Mouse (Mus musculus) embryonic facial prominence, embryonic 11.5 days (tissue): Measurements from ENCODE around the gene BC051019. TPM values are rescaled to one million over a fixed set of nuclear protein-coding genes. Genes with fewer than 3 reads are reported as not detected.
A peak's percentile ranks its signal among the peaks of the same experiment; 100 is the strongest.

Source experiments
- ATAC-seq: fragments of 200-750 bp; cut with Nextera tagmentation; replicated peaks from 2 replicates; pipeline ENCODE4 v1.8.0; 2017; ENCODE audit warnings: low read depth; ENCODE audit not compliant: insufficient number of reproducible peaks, low FRiP score, low TSS enrichment
- DNase-seq: peaks from one replicate; pipeline ENCODE4 v3.0.0-alpha.2; 2015; ENCODE audit warnings: low spot score
- H3K27ac ChIP-seq: fragments of 300-500 bp; sonication (generic); replicated peaks from 2 replicates; pipeline ENCODE4 v1.5.1; 2014; ENCODE audit warnings: mild to moderate bottlenecking, low read depth, low read length, control low read depth
- H3K27me3 ChIP-seq: fragments of 300-500 bp; sonication (generic); 2 replicates; pipeline ENCODE4 v1.6.1; 2014; ENCODE audit warnings: mild to moderate bottlenecking, low read length, moderate library complexity, mixed read lengths; ENCODE audit not compliant: control insufficient read depth, insufficient read depth
- H3K36me3 ChIP-seq: fragments of 300-500 bp; sonication (generic); replicated peaks from 2 replicates; pipeline ENCODE4 v1.6.1; 2014; ENCODE audit warnings: low read depth, mild to moderate bottlenecking, low read length, moderate library complexity, mixed read lengths; ENCODE audit not compliant: control insufficient read depth, insufficient read depth
- H3K4me1 ChIP-seq: fragments of 300-500 bp; sonication (generic); 2 replicates; pipeline ENCODE4 v1.6.1; 2014; ENCODE audit warnings: low read length, mixed read lengths; ENCODE audit not compliant: control insufficient read depth, insufficient read depth
- H3K4me2 ChIP-seq: fragments of 300-500 bp; sonication (generic); 2 replicates; pipeline ENCODE4 v1.6.1; 2014; ENCODE audit warnings: low read depth, mild to moderate bottlenecking, control low read depth, low read length, moderate library complexity
- H3K4me3 ChIP-seq: fragments of 300-500 bp; sonication (generic); 2 replicates; pipeline ENCODE4 v1.5.1; 2014; ENCODE audit warnings: low read depth, low read length, control low read depth
- H3K9ac ChIP-seq: fragments of 300-500 bp; sonication (generic); replicated peaks from 2 replicates; pipeline ENCODE4 v1.6.1; 2014; ENCODE audit warnings: mild to moderate bottlenecking, control low read depth, low read length
- H3K9me3 ChIP-seq: fragments of 300-500 bp; sonication (generic); replicated peaks from 2 replicates; pipeline ENCODE4 v1.6.1; 2016; ENCODE audit warnings: mild to moderate bottlenecking, low read length, inconsistent platforms, mixed read lengths; ENCODE audit not compliant: control insufficient read depth
- WGBS: fragments of 180-500 bp; shearing (Covaris S2); extraction: QIAGEN DNeasy Blood & Tissue Kit; methylation state at CpG from one replicate; pipeline ENCODE4 v1.1.7; 2014; 5-methylcytosine and 5-hydroxymethylcytosine counted together
- polyA plus RNA-seq: library from polyadenylated mRNA; unstranded; fragments of >200 nt; fragmentation: Nextera tagmentation; extraction: Ambion mirVana; gene quantifications from 2 replicates; pipeline ENCODE4 v1.2.1, GENCODE M21; 2014

Gene BC051019
- polyA plus RNA-seq, 1 experiment from 2014 or later, result not detected

DNA sequence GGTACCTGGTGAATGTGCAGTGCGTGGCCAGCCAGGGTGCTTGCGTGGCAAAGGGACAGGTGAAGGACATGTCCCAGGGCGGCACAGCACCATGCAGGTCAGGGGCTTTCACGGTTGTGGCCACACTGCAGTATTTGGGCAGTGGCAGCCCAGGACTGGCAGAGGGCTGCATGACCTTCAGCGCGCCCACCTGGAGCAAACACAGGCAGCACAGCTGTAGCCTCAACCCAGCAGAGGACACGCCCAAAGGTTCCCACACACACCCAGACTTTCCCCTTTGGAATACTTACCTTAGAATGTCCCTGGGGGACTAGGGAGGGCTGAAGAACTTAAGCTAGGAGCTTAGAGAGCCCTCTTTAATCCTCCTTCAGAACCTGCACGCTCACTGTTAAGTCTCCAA lies 536 bp downstream of the BC051019 start:
- Histone ChIP-seq H3K27me3 (no peaks in the 10 kb centered on the region), H3K36me3 (no peaks in the 10 kb centered on the region), H3K4me2 (no peak overlapping the region), H3K9ac (no peak overlapping the region), H3K4me1 (no peaks in the 10 kb centered on the region), H3K4me3 (no peak overlapping the region), H3K27ac (no peak overlapping the region), H3K9me3 (no peaks in the 10 kb centered on the region)
- 93% methylated on average over 8 of the region's 8 CpGs for WGBS
- DNase-seq, result no peak
- no peak for ATAC-seq

DNA sequence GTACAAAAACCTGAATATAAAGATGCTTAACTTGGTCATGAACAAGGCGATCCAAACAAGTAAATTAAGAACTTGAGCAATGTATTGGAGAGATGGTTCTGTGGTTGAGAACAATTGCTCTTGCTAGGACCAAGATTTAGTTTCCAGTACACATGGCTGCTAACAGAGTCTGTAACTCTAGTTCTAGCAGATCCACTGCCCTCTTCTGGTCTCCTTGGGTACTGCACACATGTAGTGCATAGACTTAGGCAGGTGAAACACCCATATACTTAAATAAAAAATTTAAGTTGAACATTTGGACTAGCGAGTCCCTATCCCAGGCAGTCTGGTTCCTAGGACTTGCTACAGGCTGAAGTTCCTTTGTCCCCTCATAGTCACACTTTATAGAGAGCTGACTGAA lies 1.0 kb downstream of the BC051019 start:
- ATAC-seq (no peak), DNase-seq (peak; percentile 17)
- H3K27me3 ChIP-seq, result no peaks in the 10 kb centered on the region
- no peak overlapping the region for H3K4me3 ChIP-seq
- H3K27ac ChIP-seq, result no peak overlapping the region
- no peaks in the 10 kb centered on the region for H3K4me1 ChIP-seq
- H3K9me3 ChIP-seq, result no peaks in the 10 kb centered on the region
- H3K9ac ChIP-seq, result no peak overlapping the region
- H3K4me2 ChIP-seq, result no peak overlapping the region
- WGBS, result 91% methylated on average over 2 of the region's 2 CpGs
- H3K36me3 ChIP-seq, result no peaks in the 10 kb centered on the region

- Histone ChIP-seq H3K27ac (no peak overlapping the region), H3K27me3 (no peaks in the 10 kb centered on the region), H3K4me1 (no peaks in the 10 kb centered on the region), H3K4me3 (no peak overlapping the region), H3K9me3 (no peaks in the 10 kb centered on the region), H3K4me2 (no peak overlapping the region), H3K36me3 (no peaks in the 10 kb centered on the region), H3K9ac (no peak overlapping the region)
- DNase-seq (peak; percentile 70), ATAC-seq (no peak)
- WGBS, result 61% methylated on average over 9 of the region's 9 CpGs
Measured at GRCm38 (mm10) chr7:109719286-109719685, 4.4 kb downstream of the BC051019 start.

- Histone ChIP-seq H3K27me3 (no peaks in the 10 kb centered on the region), H3K9ac (no peak overlapping the region), H3K4me2 (no peak overlapping the region), H3K9me3 (no peaks in the 10 kb centered on the region), H3K4me1 (no peaks in the 10 kb centered on the region), H3K4me3 (no peak overlapping the region), H3K27ac (no peak overlapping the region), H3K36me3 (no peaks in the 10 kb centered on the region)
- 82% methylated on average over 2 of the region's 2 CpGs for WGBS
- ATAC-seq, result no peak
- DNase-seq, result no peak
Measured at GRCm38 (mm10) chr7:109713434-109713982, 10.1 kb downstream of the BC051019 start.

- no peak for DNase-seq
- Histone ChIP-seq H3K9ac (no peak overlapping the region), H3K36me3 (no peaks in the 10 kb centered on the region)
Measured at GRCm38 (mm10) chr7:109712198-109712597, 11.5 kb downstream of the BC051019 start.

DNA sequence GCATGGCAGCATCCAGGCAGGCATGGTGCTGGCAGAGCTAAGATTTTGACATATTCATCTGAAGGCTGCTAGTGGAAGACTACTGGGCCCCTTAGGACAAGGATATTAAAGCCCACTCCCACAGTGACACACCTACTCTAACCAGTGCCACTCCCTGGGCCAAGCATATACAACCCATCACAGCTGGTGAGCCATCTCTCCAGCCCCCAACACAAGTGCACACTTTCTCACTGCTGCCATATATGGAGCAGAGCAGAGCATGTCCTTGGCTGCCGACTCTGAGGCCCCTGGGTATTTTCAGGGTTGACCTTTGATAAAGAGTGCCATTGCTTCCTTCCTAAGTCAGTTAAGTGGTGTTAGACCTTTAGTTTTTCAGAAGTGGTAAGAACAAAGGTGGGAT lies 13.6 kb downstream of the BC051019 start:
- Histone ChIP-seq H3K27ac (no peak overlapping the region), H3K4me2 (no peak overlapping the region), H3K4me3 (no peak overlapping the region), H3K27me3 (no peaks in the 10 kb centered on the region), H3K36me3 (no peaks in the 10 kb centered on the region), H3K9ac (no peak overlapping the region), H3K4me1 (no peaks in the 10 kb centered on the region), H3K9me3 (no peaks in the 10 kb centered on the region)
- 66% methylated on average over 1 of the region's 1 CpGs for WGBS
- DNase-seq, result no peak
- no peak for ATAC-seq

More at GRCm38 (mm10) chr7:109712198-109712597, 11.5 kb downstream of the BC051019 start:
- H3K4me1 ChIP-seq, result no peaks in the 10 kb centered on the region
- no peak overlapping the region for H3K4me2 ChIP-seq
- H3K27ac ChIP-seq, result no peak overlapping the region
- H3K27me3 ChIP-seq, result no peaks in the 10 kb centered on the region
- H3K4me3 ChIP-seq, result no peak overlapping the region
- no peak for ATAC-seq
- H3K9me3 ChIP-seq, result no peaks in the 10 kb centered on the region
- WGBS, result 91% methylated on average over 7 of the region's 7 CpGs

- Histone ChIP-seq H3K4me1 (no peaks in the 10 kb centered on the region), H3K4me2 (no peak overlapping the region), H3K27me3 (no peaks in the 10 kb centered on the region), H3K27ac (no peak overlapping the region), H3K36me3 (no peaks in the 10 kb centered on the region), H3K9me3 (no peaks in the 10 kb centered on the region), H3K4me3 (no peak overlapping the region), H3K9ac (no peak overlapping the region)
- DNase-seq, result peak; percentile 35
- WGBS, result 45% methylated on average over 3 of the region's 3 CpGs
- no peak for ATAC-seq
Measured at GRCm38 (mm10) chr7:109708961-109709382, 14.7 kb downstream of the BC051019 start.

DNA sequence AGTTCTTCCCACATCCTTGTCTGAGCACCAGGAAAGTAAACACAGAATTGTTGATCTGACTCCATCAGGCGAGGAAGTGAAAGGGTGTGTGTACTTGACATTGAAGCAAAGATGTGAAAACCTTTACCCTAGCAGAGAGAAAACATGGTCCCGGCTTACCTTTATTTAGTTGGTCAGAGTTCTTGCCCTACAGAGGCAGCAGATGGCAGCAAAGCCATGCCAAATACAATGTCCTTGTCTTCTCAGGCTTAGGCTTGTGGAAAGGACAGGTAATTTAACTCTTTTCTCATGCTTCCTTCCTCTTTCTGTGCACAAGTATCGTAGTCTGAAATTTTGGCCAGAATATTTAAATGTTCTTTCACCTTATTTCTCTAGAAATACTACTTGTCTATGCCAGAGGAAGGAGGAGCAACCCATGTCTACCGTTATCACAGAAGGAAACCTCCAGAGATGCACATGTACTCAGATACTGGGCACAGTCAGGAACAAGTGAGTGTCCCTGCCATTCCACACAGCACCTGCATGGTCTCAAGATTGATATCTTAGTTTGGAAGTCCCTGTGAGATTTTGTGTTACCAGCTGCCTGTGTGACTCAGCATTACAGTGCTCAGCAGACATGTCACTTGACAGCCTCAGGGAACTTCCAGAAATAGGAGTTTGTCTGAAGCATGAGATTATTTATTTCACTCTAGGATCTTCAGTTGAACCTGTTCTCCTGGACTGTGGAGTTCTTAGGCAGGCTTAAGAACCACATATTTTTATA lies 16.4 kb downstream of the BC051019 start:
- no peak overlapping the region for H3K9ac ChIP-seq
- no peaks in the 10 kb centered on the region for H3K4me1 ChIP-seq
- no peaks in the 10 kb centered on the region for H3K9me3 ChIP-seq
- WGBS, result 54% methylated on average over 4 of the region's 4 CpGs
- no peak overlapping the region for H3K4me3 ChIP-seq
- H3K36me3 ChIP-seq, result no peaks in the 10 kb centered on the region
- no peak overlapping the region for H3K4me2 ChIP-seq
- ATAC-seq (no peak), DNase-seq (peak; percentile 56)
- no peaks in the 10 kb centered on the region for H3K27me3 ChIP-seq
- H3K27ac ChIP-seq, result no peak overlapping the region
